Mouse (Mus musculus): ENCODE measurements at regions not wholly inside any gene's neighbourhood (a gene's known extent, or its start where the extent isn't known, plus 50 kb on each side); places are given as distances from the start of the nearest gene placed in this dataset.

- no peak for DNase-seq (ENCODE audit: low read depth, low spot score)
These were observed 224.7 kb upstream of the Pgrmc2 start for GRCm38 (mm10) chr3:41307400-41308028.

- no peak for DNase-seq (ENCODE audit: low read depth, low spot score)
These were observed 220.0 kb upstream of the Pgrmc2 start for GRCm38 (mm10) chr3:41302805-41303204.

GRCm38 (mm10) chr3:41298776-41299175 lies 215.9 kb upstream of the Pgrmc2 start:
- DNase-seq (ENCODE audit: low read depth, low spot score) = no peak

GRCm38 (mm10) chr3:41296152-41296809 lies 213.4 kb upstream of the Pgrmc2 start:
- DNase-seq (ENCODE audit: low read depth, low spot score) = no peak

- DNase-seq (ENCODE audit: low read depth, low spot score) = no peak
These were observed 212.3 kb upstream of the Pgrmc2 start for GRCm38 (mm10) chr3:41295150-41295549.

GRCm38 (mm10) chr3:41290535-41291307 lies 207.9 kb upstream of the Pgrmc2 start:
- DNase-seq (ENCODE audit: low read depth, low spot score) = no peak

- DNase-seq (ENCODE audit: low read depth, low spot score) = no peak
These were observed 205.9 kb upstream of the Pgrmc2 start for GRCm38 (mm10) chr3:41288735-41289134.

GRCm38 (mm10) chr3:41288066-41288465 lies 205.2 kb upstream of the Pgrmc2 start:
- DNase-seq (ENCODE audit: low read depth, low spot score) = no peak

- DNase-seq (ENCODE audit: low read depth, low spot score) = no peak
These were observed 202.5 kb upstream of the Pgrmc2 start for GRCm38 (mm10) chr3:41285336-41285735.

- DNase-seq (ENCODE audit: low read depth, low spot score) = no peak
These were observed 202.1 kb upstream of the Pgrmc2 start for GRCm38 (mm10) chr3:41284897-41285296.

- DNase-seq (ENCODE audit: low read depth, low spot score) = no peak
These were observed 199.7 kb upstream of the Pgrmc2 start for GRCm38 (mm10) chr3:41282431-41283037.

- DNase-seq (ENCODE audit: low read depth, low spot score) = no peak
These were observed 193.2 kb upstream of the Pgrmc2 start for GRCm38 (mm10) chr3:41276096-41276495.

GRCm38 (mm10) chr3:41268516-41268915 lies 185.7 kb upstream of the Pgrmc2 start:
- no peak for DNase-seq (ENCODE audit: low read depth, low spot score)

GRCm38 (mm10) chr3:41266216-41266615 lies 183.4 kb upstream of the Pgrmc2 start:
- DNase-seq (ENCODE audit: low read depth, low spot score) = no peak

GRCm38 (mm10) chr3:41265399-41265798 lies 182.6 kb upstream of the Pgrmc2 start:
- no peak for DNase-seq (ENCODE audit: low read depth, low spot score)

- no peak for DNase-seq (ENCODE audit: low read depth, low spot score)
These were observed 175.4 kb upstream of the Pgrmc2 start for GRCm38 (mm10) chr3:41258291-41258690.

- no peak for DNase-seq (ENCODE audit: low read depth, low spot score)
These were observed 162.1 kb upstream of the Pgrmc2 start for GRCm38 (mm10) chr3:41244960-41245359.

- DNase-seq (ENCODE audit: low read depth, low spot score) = no peak
These were observed 159.2 kb upstream of the Pgrmc2 start for GRCm38 (mm10) chr3:41241856-41242552.

GRCm38 (mm10) chr3:41239801-41240200 lies 157.0 kb upstream of the Pgrmc2 start:
- DNase-seq (ENCODE audit: low read depth, low spot score) = no peak

GRCm38 (mm10) chr3:41239246-41239645 lies 156.4 kb upstream of the Pgrmc2 start:
- no peak for DNase-seq (ENCODE audit: low read depth, low spot score)

GRCm38 (mm10) chr3:41238046-41238445 lies 155.2 kb upstream of the Pgrmc2 start:
- no peak for DNase-seq (ENCODE audit: low read depth, low spot score)

GRCm38 (mm10) chr3:41235610-41236009 lies 152.8 kb upstream of the Pgrmc2 start:
- no peak for DNase-seq (ENCODE audit: low read depth, low spot score)

Measured in CD4-positive, CD25-positive, alpha-beta regulatory T cell, adult 2 months (primary cell).